Mouse (Mus musculus) frontal cortex, postnatal 10 days (tissue): ENCODE measurements around the gene Rhobtb3.

Experiments
- DNase-seq, 2 experiments: peaks; one replicate each; pipeline ENCODE4 v3.0.0; 2022; ENCODE audit warnings: low spot score in 2 of 2, mixed read lengths in 1 of 2

Rhobtb3 gene

GRCm38 (mm10) chr13:75943189-75944043 is at the start of gene Rhobtb3:
TSS of gene Rhobtb3 (minus strand) at chr13:75943925.
- DNase-seq = peak; percentile 65 to 78

DNA sequence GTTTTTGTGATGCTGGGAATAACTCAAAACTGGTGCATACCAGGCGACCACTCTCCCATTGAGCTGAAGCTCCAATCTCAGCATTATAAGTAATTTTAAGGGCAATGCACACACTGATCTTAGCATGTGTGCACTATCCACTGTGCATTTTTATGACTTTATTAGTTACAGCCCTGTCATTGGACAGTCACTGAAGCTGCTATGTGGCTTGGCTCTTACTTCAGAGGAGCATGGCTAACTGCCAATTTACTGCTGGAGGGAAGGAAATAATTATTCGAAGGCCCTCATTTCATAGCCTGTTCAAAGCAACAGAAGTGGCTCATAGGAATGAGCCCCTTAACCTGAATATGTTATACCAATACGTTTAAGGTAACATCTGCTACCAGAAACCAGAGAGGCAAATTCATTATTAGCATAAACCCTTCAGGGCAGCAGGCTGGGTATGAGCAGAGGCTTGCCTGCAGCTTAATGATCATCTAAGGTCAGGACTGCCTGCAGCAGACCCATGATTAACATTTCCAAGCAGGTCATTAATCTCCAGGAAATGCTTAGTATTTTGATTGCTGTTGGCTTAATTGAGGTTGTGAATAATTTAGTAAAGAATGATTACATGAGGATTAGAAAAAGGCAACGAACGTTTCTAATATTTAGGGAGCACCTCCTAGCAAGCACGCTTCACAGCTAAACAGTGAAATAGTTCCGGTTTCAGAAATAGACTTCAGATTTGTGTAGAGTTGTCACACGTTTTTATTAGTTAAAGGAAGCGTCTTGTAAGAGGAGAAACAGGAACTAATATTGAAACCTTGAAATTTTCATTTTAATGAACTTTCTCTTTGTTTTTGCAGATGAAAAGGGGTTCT is 48.7 kb upstream of the Rhobtb3 start:
- no peak for DNase-seq

- no peak for DNase-seq
These were observed 44.4 kb upstream of the Rhobtb3 start for GRCm38 (mm10) chr13:75988096-75988495.

GRCm38 (mm10) chr13:75981901-75982300 is 38.2 kb upstream of the Rhobtb3 start:
- no peak for DNase-seq

GRCm38 (mm10) chr13:75976649-75977048 is 32.9 kb upstream of the Rhobtb3 start:
- DNase-seq = no peak

GRCm38 (mm10) chr13:75976218-75976617 is 32.5 kb upstream of the Rhobtb3 start:
- no peak for DNase-seq

- no peak for DNase-seq
These were observed 31.9 kb upstream of the Rhobtb3 start for GRCm38 (mm10) chr13:75975629-75976028.

DNA sequence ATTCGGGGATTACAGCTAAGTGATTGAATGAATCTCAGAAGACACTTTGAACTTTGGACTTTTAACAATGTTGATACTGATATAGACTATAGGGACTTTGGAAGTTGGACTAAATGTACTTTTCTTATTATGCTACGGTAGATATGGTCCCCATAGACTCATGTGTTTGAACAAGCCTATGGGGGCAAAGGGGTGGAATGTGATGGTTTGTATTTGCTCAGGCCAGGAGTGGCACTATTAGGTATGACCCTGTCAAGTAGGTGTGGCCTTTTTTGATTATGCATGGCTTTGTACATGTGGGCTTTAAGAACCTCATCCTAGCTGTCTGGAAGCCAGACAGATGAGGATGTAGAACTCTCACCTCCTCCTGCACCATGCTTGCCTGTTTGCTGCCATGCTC is 30.8 kb upstream of the Rhobtb3 start:
- no peak for DNase-seq

- no peak for DNase-seq
These were observed 23.1 kb upstream of the Rhobtb3 start, which contains the start of gene Spata9 for GRCm38 (mm10) chr13:75966850-75967249. TSS of gene Spata9 (plus strand) at chr13:75967150.

- DNase-seq = no peak
These were observed 11.8 kb upstream of the Rhobtb3 start for GRCm38 (mm10) chr13:75955357-75955992.

- no peak for DNase-seq
These were observed 6.6 kb upstream of the Rhobtb3 start for GRCm38 (mm10) chr13:75950295-75950694.

DNA sequence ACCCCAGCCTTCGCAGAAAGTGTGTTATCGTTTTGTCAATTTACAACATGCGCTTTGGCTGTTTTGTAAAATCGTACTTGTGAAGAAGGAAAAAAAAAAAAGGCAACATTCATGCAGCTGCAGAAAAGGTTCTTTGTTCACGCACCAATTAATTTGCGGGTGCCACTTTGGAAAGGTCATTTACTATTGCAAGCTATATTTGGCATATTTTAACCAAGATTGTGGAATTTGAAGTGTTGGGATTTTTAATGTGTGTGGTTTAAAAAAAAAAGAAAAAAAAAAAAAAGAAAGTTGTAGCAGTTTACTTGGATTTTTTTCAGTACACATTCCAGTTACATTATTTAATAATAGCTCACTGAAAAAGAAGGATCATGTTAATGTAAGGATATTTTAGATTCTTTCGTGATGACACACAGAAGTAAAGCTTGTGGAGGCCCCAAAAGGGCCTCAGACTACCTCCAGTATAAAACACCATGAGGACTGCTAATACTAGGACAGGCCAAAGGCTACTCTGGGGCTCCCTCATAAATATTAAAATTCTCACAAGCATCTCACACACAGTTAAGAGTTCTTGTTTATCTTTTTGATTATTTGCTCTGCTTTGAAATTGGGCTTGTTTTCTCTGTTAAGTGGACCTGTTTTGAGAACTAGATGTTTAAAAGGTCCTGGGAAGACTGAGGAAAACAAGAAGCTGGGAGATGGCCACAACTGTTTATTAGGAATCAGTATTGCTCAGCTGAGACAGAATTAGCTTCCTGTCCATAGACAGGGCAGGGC is 507 bp upstream of the Rhobtb3 start:
- DNase-seq = no peak

GRCm38 (mm10) chr13:75942731-75943130 is 994 bp downstream of the Rhobtb3 start:
- DNase-seq = no peak

GRCm38 (mm10) chr13:75941518-75942295 is 2.0 kb downstream of the Rhobtb3 start:
- no peak for DNase-seq

GRCm38 (mm10) chr13:75940791-75941517 is 2.8 kb downstream of the Rhobtb3 start:
- DNase-seq = no peak

DNA sequence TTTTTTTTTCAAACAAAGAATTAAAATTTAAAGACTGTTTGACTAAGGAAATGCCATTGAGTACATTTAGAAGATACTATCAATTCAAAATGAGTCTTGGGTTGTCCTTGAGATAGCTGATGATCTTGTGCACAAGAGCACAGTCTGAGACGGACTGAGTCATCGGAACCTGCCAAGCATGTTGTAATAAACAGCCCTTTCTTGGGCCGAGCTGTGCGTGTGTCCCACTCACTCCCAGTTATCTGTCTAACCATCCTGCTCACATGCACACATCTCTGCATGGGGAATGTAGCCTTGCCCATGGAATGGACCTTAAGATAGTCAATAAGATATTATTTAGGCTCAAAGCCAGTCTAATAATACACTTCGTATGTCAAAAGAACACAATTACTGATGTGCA is 4.9 kb downstream of the Rhobtb3 start:
- no peak for DNase-seq

GRCm38 (mm10) chr13:75933287-75933686 is 10.4 kb downstream of the Rhobtb3 start:
- no peak for DNase-seq

DNA sequence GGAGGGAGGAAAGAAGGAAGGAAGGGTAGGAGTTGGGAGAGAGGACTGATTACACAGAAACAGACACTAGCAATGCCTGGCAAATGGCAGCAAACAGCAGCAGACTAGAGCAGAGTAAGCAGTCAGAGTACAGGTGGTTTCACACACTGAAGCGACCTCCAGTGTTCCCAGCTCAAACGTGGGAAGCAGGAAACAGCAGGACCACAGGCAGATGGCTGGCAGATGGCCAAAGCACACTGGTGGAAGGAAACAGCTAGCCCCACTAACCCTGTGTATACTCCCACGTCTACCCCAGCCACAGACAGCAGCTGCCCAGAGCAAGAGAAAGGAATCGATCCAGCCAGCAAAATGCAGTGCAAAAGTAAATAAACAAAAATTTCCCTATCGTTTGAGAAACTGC is 12.7 kb downstream of the Rhobtb3 start:
- DNase-seq = peak; percentile 34 to 50

- DNase-seq = no peak
These were observed 13.1 kb downstream of the Rhobtb3 start for GRCm38 (mm10) chr13:75930660-75931059.

GRCm38 (mm10) chr13:75930023-75930422 is 13.7 kb downstream of the Rhobtb3 start:
- DNase-seq = no peak
